Mouse (Mus musculus) liver, postnatal 0 days (tissue): Measurements from ENCODE around the gene Alcam.

Experiments
- CTCF ChIP-seq: sonication (generic); IDR thresholded peaks from 2 replicates; pipeline ENCODE4 v1.5.1; 2016; ENCODE audit warnings: antibody characterized with exemption, low read depth
- EP300 ChIP-seq: IDR thresholded peaks from 2 replicates; pipeline ENCODE4 v1.6.1; 2016; ENCODE audit warnings: antibody characterized with exemption, low read depth, mild to moderate bottlenecking

DNA sequence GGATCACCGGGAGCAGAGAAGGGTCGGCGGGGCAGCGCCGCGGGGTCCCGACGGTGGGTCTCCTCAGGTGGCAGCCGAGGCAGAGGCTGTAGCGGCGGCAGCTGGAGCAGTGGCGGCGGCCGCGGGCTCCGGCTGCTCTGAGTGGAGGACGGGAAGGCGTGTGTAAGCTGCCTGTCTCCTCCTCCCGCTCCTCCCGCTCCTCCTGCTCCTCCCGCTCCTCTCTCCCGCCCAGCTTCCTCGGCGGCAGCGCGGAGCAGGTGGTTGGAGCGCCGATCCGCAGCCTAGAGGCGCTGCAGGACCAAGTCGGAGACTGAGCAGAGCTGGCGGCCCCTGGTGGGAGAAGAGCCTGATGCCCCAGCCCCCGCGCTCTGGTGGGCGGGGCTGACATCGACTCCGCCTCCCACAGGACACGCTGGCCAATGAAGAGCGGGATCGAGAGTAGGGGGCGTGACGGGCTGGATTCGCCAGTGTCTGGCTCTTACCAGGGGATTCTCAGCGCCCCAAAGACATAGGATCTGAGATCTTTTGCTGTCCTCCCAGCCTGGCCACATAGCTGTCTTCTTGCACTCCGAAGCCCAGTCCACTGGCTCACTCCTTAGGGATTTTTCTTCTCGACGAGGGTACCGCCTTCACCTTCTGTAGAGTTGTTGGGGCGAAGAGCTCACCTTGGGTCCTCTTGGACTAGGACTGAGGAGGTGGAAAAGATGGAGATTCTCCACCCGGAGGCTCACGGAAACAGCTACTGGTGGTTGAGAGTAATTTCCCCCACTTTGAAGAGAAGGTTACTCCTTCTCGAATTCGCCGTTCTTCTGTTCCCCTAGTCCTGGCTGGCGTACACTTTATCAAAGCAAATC, 785 bp downstream of the Alcam start:
- TF ChIP-seq CTCF = peak; percentile 97
- no peak for TF ChIP-seq EP300
